Mouse (Mus musculus): ENCODE data around the gene Nln. TPM values are rescaled to one million over a fixed set of nuclear protein-coding genes. Genes with fewer than 3 reads are reported as not detected.
A peak's percentile ranks its signal among the peaks of the same experiment; 100 is the strongest.

Gene Nln
- polyA plus RNA-seq (2014; fragmentation: Nextera tagmentation; extraction: Ambion mirVana) = 24.7 and 27.1 TPM in 2 replicates

- Histone ChIP-seq H3K4me3 (ENCODE audit: low read depth, low read length) (peak within 1 kb of the TSS; percentile 70), H3K36me3 (ENCODE audit: control insufficient read depth, insufficient read depth, low read length) (no peaks in the 10 kb centered on the region), H3K4me2 (ENCODE audit: low read length) (peak within 1 kb of the TSS; percentile 94), H3K9ac (ENCODE audit: low read length) (peak within 1 kb of the TSS; percentile 69), H3K27ac (ENCODE audit: low read depth) (peak within 1 kb of the TSS; percentile 48; the same call in 1 of the 2 replicates), H3K27me3 (replicated peaks; ENCODE audit: control insufficient read depth, insufficient read depth, low read length) (no peaks in the 10 kb centered on the region), H3K9me3 (ENCODE audit: control insufficient read depth, low read length) (no peaks in the 10 kb centered on the region), H3K4me1 (replicated peaks; ENCODE audit: control insufficient read depth, insufficient read depth, low read length) (no peaks in the 10 kb centered on the region)
- peak; percentile 93 for DNase-seq (ENCODE audit: low spot score)
- under 1% methylated on average over 40 of the region's 44 CpGs for WGBS
- peak; percentile 99 for ATAC-seq (replicated peaks; ENCODE audit: low FRiP score, low TSS enrichment, low read depth)
Measured at GRCm38 (mm10) chr13:104109288-104109815, at the start of gene Nln, which contains the start of gene Sgtb. Nln (minus strand) TSS chr13:104109614. Sgtb (plus strand) TSS chr13:104109741.

- Histone ChIP-seq H3K9ac (ENCODE audit: low read length) (no peak overlapping the region), H3K4me3 (ENCODE audit: low read depth, low read length) (no peak overlapping the region), H3K36me3 (ENCODE audit: control insufficient read depth, insufficient read depth, low read length) (peaks cover 44% of the 10 kb centered on the region), H3K9me3 (ENCODE audit: control insufficient read depth, low read length) (no peaks in the 10 kb centered on the region), H3K4me1 (replicated peaks; ENCODE audit: control insufficient read depth, insufficient read depth, low read length) (no peaks in the 10 kb centered on the region), H3K27ac (ENCODE audit: low read depth) (no peak overlapping the region), H3K27me3 (replicated peaks; ENCODE audit: control insufficient read depth, insufficient read depth, low read length) (no peaks in the 10 kb centered on the region), H3K4me2 (ENCODE audit: low read length) (no peak overlapping the region)
- DNase-seq (ENCODE audit: low spot score) (no peak), ATAC-seq (replicated peaks; ENCODE audit: low FRiP score, low TSS enrichment, low read depth) (no peak)
- 81% methylated on average over 1 of the region's 1 CpGs for WGBS
Measured at GRCm38 (mm10) chr13:104155686-104156085, 46.3 kb upstream of the Nln start.

GRCm38 (mm10) chr13:104155106-104155505 is 45.7 kb upstream of the Nln start:
- DNase-seq (ENCODE audit: low spot score) (no peak), ATAC-seq (replicated peaks; ENCODE audit: low FRiP score, low TSS enrichment, low read depth) (no peak)
- H3K36me3 ChIP-seq (ENCODE audit: control insufficient read depth, insufficient read depth, low read length) = peaks cover 40% of the 10 kb centered on the region
- no peak overlapping the region for H3K4me2 ChIP-seq (ENCODE audit: low read length)
- H3K4me1 ChIP-seq (replicated peaks; ENCODE audit: control insufficient read depth, insufficient read depth, low read length) = no peaks in the 10 kb centered on the region
- no peaks in the 10 kb centered on the region for H3K9me3 ChIP-seq (ENCODE audit: control insufficient read depth, low read length)
- no peak overlapping the region for H3K4me3 ChIP-seq (ENCODE audit: low read depth, low read length)
- no peaks in the 10 kb centered on the region for H3K27me3 ChIP-seq (replicated peaks; ENCODE audit: control insufficient read depth, insufficient read depth, low read length)
- 88% methylated on average over 7 of the region's 7 CpGs for WGBS
- H3K27ac ChIP-seq (ENCODE audit: low read depth) = no peak overlapping the region
- no peak overlapping the region for H3K9ac ChIP-seq (ENCODE audit: low read length)

GRCm38 (mm10) chr13:104154180-104154579 is 44.8 kb upstream of the Nln start:
- ATAC-seq (replicated peaks; ENCODE audit: low FRiP score, low TSS enrichment, low read depth) (no peak), DNase-seq (ENCODE audit: low spot score) (no peak)
- H3K36me3 ChIP-seq (ENCODE audit: control insufficient read depth, insufficient read depth, low read length) = peaks cover 40% of the 10 kb centered on the region
- no peak overlapping the region for H3K9ac ChIP-seq (ENCODE audit: low read length)
- no peak overlapping the region for H3K27ac ChIP-seq (ENCODE audit: low read depth)
- H3K9me3 ChIP-seq (ENCODE audit: control insufficient read depth, low read length) = no peaks in the 10 kb centered on the region
- no peak overlapping the region for H3K4me2 ChIP-seq (ENCODE audit: low read length)
- WGBS = 93% methylated on average over 5 of the region's 5 CpGs
- no peaks in the 10 kb centered on the region for H3K27me3 ChIP-seq (replicated peaks; ENCODE audit: control insufficient read depth, insufficient read depth, low read length)
- no peak overlapping the region for H3K4me3 ChIP-seq (ENCODE audit: low read depth, low read length)
- no peaks in the 10 kb centered on the region for H3K4me1 ChIP-seq (replicated peaks; ENCODE audit: control insufficient read depth, insufficient read depth, low read length)

- ATAC-seq (replicated peaks; ENCODE audit: low FRiP score, low TSS enrichment, low read depth) (no peak), DNase-seq (ENCODE audit: low spot score) (no peak)
- Histone ChIP-seq H3K27ac (ENCODE audit: low read depth) (no peak overlapping the region), H3K27me3 (replicated peaks; ENCODE audit: control insufficient read depth, insufficient read depth, low read length) (no peaks in the 10 kb centered on the region), H3K9ac (ENCODE audit: low read length) (no peak overlapping the region), H3K4me2 (ENCODE audit: low read length) (no peak overlapping the region), H3K9me3 (ENCODE audit: control insufficient read depth, low read length) (no peaks in the 10 kb centered on the region), H3K36me3 (ENCODE audit: control insufficient read depth, insufficient read depth, low read length) (peaks cover 82% of the 10 kb centered on the region), H3K4me3 (ENCODE audit: low read depth, low read length) (no peak overlapping the region), H3K4me1 (replicated peaks; ENCODE audit: control insufficient read depth, insufficient read depth, low read length) (no peaks in the 10 kb centered on the region)
- 90% methylated on average over 3 of the region's 3 CpGs for WGBS
Measured at GRCm38 (mm10) chr13:104145646-104146045, 36.2 kb upstream of the Nln start.

GRCm38 (mm10) chr13:104144871-104145270 is 35.5 kb upstream of the Nln start:
- ATAC-seq (replicated peaks; ENCODE audit: low FRiP score, low TSS enrichment, low read depth) (no peak), DNase-seq (ENCODE audit: low spot score) (no peak)
- Histone ChIP-seq H3K4me2 (ENCODE audit: low read length) (no peak overlapping the region), H3K4me1 (replicated peaks; ENCODE audit: control insufficient read depth, insufficient read depth, low read length) (0 out of 2 replicates have a peak, but pooled peaks cover under 1% of the 10 kb centered on the region), H3K9ac (ENCODE audit: low read length) (no peak overlapping the region), H3K36me3 (ENCODE audit: control insufficient read depth, insufficient read depth, low read length) (peaks cover 87% of the 10 kb centered on the region), H3K27me3 (replicated peaks; ENCODE audit: control insufficient read depth, insufficient read depth, low read length) (no peaks in the 10 kb centered on the region), H3K4me3 (ENCODE audit: low read depth, low read length) (no peak overlapping the region), H3K27ac (ENCODE audit: low read depth) (no peak overlapping the region), H3K9me3 (ENCODE audit: control insufficient read depth, low read length) (no peaks in the 10 kb centered on the region)
- 81% methylated on average over 9 of the region's 9 CpGs for WGBS

GRCm38 (mm10) chr13:104139369-104140209 is 30.2 kb upstream of the Nln start:
- Histone ChIP-seq H3K27me3 (replicated peaks; ENCODE audit: control insufficient read depth, insufficient read depth, low read length) (no peaks in the 10 kb centered on the region), H3K4me2 (ENCODE audit: low read length) (peak overlapping the region; percentile 18; the same call in 1 of the 2 replicates), H3K4me3 (ENCODE audit: low read depth, low read length) (no peak overlapping the region), H3K9ac (ENCODE audit: low read length) (no peak overlapping the region), H3K9me3 (ENCODE audit: control insufficient read depth, low read length) (no peaks in the 10 kb centered on the region), H3K4me1 (replicated peaks; ENCODE audit: control insufficient read depth, insufficient read depth, low read length) (0 out of 2 replicates have a peak, but pooled peaks cover 3% of the 10 kb centered on the region), H3K27ac (ENCODE audit: low read depth) (no peak overlapping the region), H3K36me3 (ENCODE audit: control insufficient read depth, insufficient read depth, low read length) (peaks cover 44% of the 10 kb centered on the region)
- peak; percentile 57; the same call in 1 of the 2 replicates for ATAC-seq (replicated peaks; ENCODE audit: low FRiP score, low TSS enrichment, low read depth)
- DNase-seq (ENCODE audit: low spot score) = peak; percentile 87
- WGBS = 35% methylated on average over 13 of the region's 13 CpGs

GRCm38 (mm10) chr13:104134510-104135085 is 25.2 kb upstream of the Nln start:
- Histone ChIP-seq H3K9ac (ENCODE audit: low read length) (no peak overlapping the region), H3K4me1 (replicated peaks; ENCODE audit: control insufficient read depth, insufficient read depth, low read length) (no peaks in the 10 kb centered on the region), H3K4me2 (ENCODE audit: low read length) (no peak overlapping the region), H3K4me3 (ENCODE audit: low read depth, low read length) (no peak overlapping the region), H3K36me3 (ENCODE audit: control insufficient read depth, insufficient read depth, low read length) (0 out of 2 replicates have a peak, but pooled peaks cover 15% of the 10 kb centered on the region), H3K9me3 (ENCODE audit: control insufficient read depth, low read length) (no peaks in the 10 kb centered on the region), H3K27ac (ENCODE audit: low read depth) (no peak overlapping the region), H3K27me3 (replicated peaks; ENCODE audit: control insufficient read depth, insufficient read depth, low read length) (no peaks in the 10 kb centered on the region)
- DNase-seq (ENCODE audit: low spot score) = no peak
- ATAC-seq (replicated peaks; ENCODE audit: low FRiP score, low TSS enrichment, low read depth) = no peak
- 80% methylated on average over 4 of the region's 4 CpGs for WGBS
